Comparison of ENCODE assay signal across 9 mouse cellular contexts in genomic region chr5:116231841-116232643, GRCm38 (mm10). TPM values are rescaled to one million over a fixed set of nuclear protein-coding genes. Genes with fewer than 3 reads are reported as not detected.
DNase-seq lines count a peak whose midpoint lies in the region; ATAC-seq and TF ChIP-seq lines count a peak whose summit lies in the region.
"Had no signal": no experiment of that assay in that cellular context is flagged by ENCODE, and none has a peak within 500 bp of the region (broad histone marks: within the 10 kb centered on the region; RNA-seq: fewer than 3 reads in every experiment).

No protein-coding gene starts in this region.

- H3K4me3 ChIP-seq in gastrocnemius, adult 2 months: no peak overlapping the region
- peak overlapping the region; percentile 17; the same call in 1 of the 2 replicates for H3K4me3 ChIP-seq in embryonic facial prominence, embryonic 15.5 days (replicated peaks)

- 15% methylated on average over 19 of the region's 19 CpGs for WGBS in embryonic facial prominence, embryonic 15.5 days

- no peak overlapping the region for H3K9ac ChIP-seq in embryonic facial prominence, embryonic 15.5 days

- H3K27me3 ChIP-seq in embryonic facial prominence, embryonic 15.5 days: no peaks in the 10 kb centered on the region

- peak; percentile 28 for DNase-seq in gastrocnemius, adult 2 months
- no peak for DNase-seq in gastrocnemius, adult 8-10 months (ENCODE audit: low spot score in 2 of 2)
- DNase-seq in brain, adult 2 months (ENCODE audit: low read depth, low spot score): peak; percentile 87
- DNase-seq in layer of hippocampus, adult 9-10 months (ENCODE audit: low spot score): peak; percentile 40
- peak; percentile 61 for DNase-seq in lung, postnatal 36 days
- peak; percentile 18 for DNase-seq in skeletal muscle tissue, adult 2 months (ENCODE audit: low read depth, low spot score)

- H3K4me1 ChIP-seq in embryonic facial prominence, embryonic 15.5 days: peaks cover 3% of the 10 kb centered on the region

- H3K27ac ChIP-seq in gastrocnemius, adult 2 months: no peak overlapping the region
- H3K27ac ChIP-seq in embryonic facial prominence, embryonic 15.5 days (replicated peaks): no peak overlapping the region
- H3K27ac ChIP-seq: macrophage had no signal

- intact Hi-C loops in gastrocnemius, adult 2 months (cut with DNase I): loop anchor here (1.0 to 10.0 kb wide), 2 partner anchors 173 to 244 kb away; no protein-coding TSS in a partner anchor

- H3K4me2 ChIP-seq in embryonic facial prominence, embryonic 15.5 days (replicated peaks): peak overlapping the region; percentile 38; the same call in 1 of the 2 replicates

- no peaks in the 10 kb centered on the region for H3K9me3 ChIP-seq in embryonic facial prominence, embryonic 15.5 days (replicated peaks)

- ATAC-seq in embryonic facial prominence, embryonic 15.5 days (ENCODE audit: insufficient number of reproducible peaks, low FRiP score, low TSS enrichment, low read depth): no peak
- peak; percentile 56; a peak in 2 of 4 replicates for ATAC-seq in hematopoietic stem cell, adult 5-6 weeks (replicated peaks in 1 of 2; ENCODE audit: insufficient read depth in 1 of 2, low FRiP score in 2 of 2, low TSS enrichment in 1 of 2, low read depth in 1 of 2, poor library complexity in 2 of 2, severe bottlenecking in 2 of 2)

- peak; percentile 84 for TF ChIP-seq CTCF in gastrocnemius, adult 2 months (IDR thresholded peaks at IDR 0.05)

- H3K36me3 ChIP-seq in embryonic facial prominence, embryonic 15.5 days: no peaks in the 10 kb centered on the region

RNA-seq across cellular contexts. Expression of gene Ccdc60, which starts 56.7 kb away (rescaled TPM):
- total RNA-seq in gastrocnemius, adult 2 months (2021): not detected
- total RNA-seq in gastrocnemius, adult 8-10 months (2022): not detected
- polyA plus RNA-seq in embryonic facial prominence, embryonic 15.5 days (2015; fragmentation: Nextera tagmentation; extraction: Ambion mirVana): 1.8 and 3.7 TPM in 2 replicates
- 0.50 and 0.94 TPM in 2 replicates for total RNA-seq in hematopoietic stem cell, adult 5-6 weeks (2017)
- polyA plus RNA-seq: macrophage had no signal

Comparison
In these comparisons a context has a peak if more than half of its experiments do, and no peak if none do; other contexts are left out.
1. DNase-seq: peak in gastrocnemius, adult 2 months (single experiment), brain, adult 2 months (single experiment), layer of hippocampus, adult 9-10 months (single experiment), lung, postnatal 36 days (single experiment) and skeletal muscle tissue, adult 2 months (single experiment); none in gastrocnemius, adult 8-10 months (0 of 2).